Mouse (Mus musculus) ES-E14 (cell line): ENCODE results near the gene Cds1. TPM values are rescaled to one million over a fixed set of nuclear protein-coding genes. Genes with fewer than 3 reads are reported as not detected.

Source experiments
- DNase-seq: peaks from one replicate; pipeline ENCODE4 v3.0.0-alpha.2; 2013; ENCODE audit warnings: low read depth, low spot score
- H3K27ac ChIP-seq: 2 replicates; pipeline ENCODE4 v1.5.1; 2012; ENCODE audit warnings: low read depth, mild to moderate bottlenecking, low read length, moderate library complexity, mixed read lengths; ENCODE audit not compliant: poor library complexity, insufficient read depth, severe bottlenecking
- H3K36me3 ChIP-seq: 2 replicates; pipeline ENCODE4 v1.6.1; 2012; ENCODE audit warnings: mild to moderate bottlenecking, low read length, moderate library complexity, mixed read lengths; ENCODE audit not compliant: control insufficient read depth, poor library complexity, insufficient read depth, severe bottlenecking
- H3K4me1 ChIP-seq, 2 experiments: fragments of 150-350 bp in 1 of 2; sonication (generic) in 1 of 2; 2 replicates each; pipeline ENCODE4 v1.6.1; 2012; ENCODE audit warnings: low read length in 2 of 2, mild to moderate bottlenecking in 1 of 2, mixed read lengths in 1 of 2; ENCODE audit not compliant: control insufficient read depth in 2 of 2, insufficient read depth in 2 of 2, poor library complexity in 1 of 2
- H3K4me3 ChIP-seq, 2 experiments: fragments of 150-350 bp in 1 of 2; sonication (generic) in 1 of 2; 2 replicates each; pipeline ENCODE4 v1.5.1; 2012; ENCODE audit warnings: low read length in 2 of 2, low read depth in 1 of 2, mild to moderate bottlenecking in 1 of 2, mixed read lengths in 1 of 2; ENCODE audit not compliant: insufficient read depth in 1 of 2, poor library complexity in 1 of 2, severe bottlenecking in 1 of 2
- H3K9ac ChIP-seq: 2 replicates; pipeline ENCODE4 v1.6.1; 2012; ENCODE audit warnings: low read depth, mild to moderate bottlenecking, low read length, mixed read lengths; ENCODE audit not compliant: poor library complexity, insufficient read depth, severe bottlenecking
- H3K9me3 ChIP-seq: fragments of 150-350 bp; sonication (generic); 2 replicates; pipeline ENCODE4 v1.6.1; 2012; ENCODE audit warnings: low read depth, mild to moderate bottlenecking, low read length; ENCODE audit not compliant: control insufficient read depth, insufficient read depth
- CHD2 ChIP-seq: IDR thresholded peaks from 2 replicates; pipeline ENCODE4 v1.6.1; 2014; ENCODE audit warnings: mild to moderate bottlenecking, low read depth, low read length, inconsistent platforms
- HCFC1 ChIP-seq: IDR thresholded peaks from 2 replicates; pipeline ENCODE4 v1.6.1; 2012; ENCODE audit warnings: low read length, inconsistent platforms, borderline replicate concordance; ENCODE audit not compliant: insufficient read depth
- MAFK ChIP-seq: IDR thresholded peaks from 2 replicates; pipeline ENCODE4 v1.6.1; 2014; ENCODE audit warnings: mild to moderate bottlenecking, low read depth, low read length, inconsistent platforms; ENCODE audit not compliant: insufficient read depth
- ZC3H11A ChIP-seq: IDR thresholded peaks from 2 replicates; pipeline ENCODE4 v1.6.1; 2012; ENCODE audit warnings: low read depth, mild to moderate bottlenecking, inconsistent platforms, low read length, borderline replicate concordance
- ZNF384 ChIP-seq: IDR thresholded peaks from 2 replicates; pipeline ENCODE4 v1.6.1; 2012; ENCODE audit warnings: low read depth, low read length, inconsistent platforms
- in situ Hi-C, 2 experiments: fragments of 600-800 bp; cut with MboI; formaldehyde crosslinking; loops; one replicate each; pipeline ENCODE4 v1.15.1; 2025; ENCODE audit warnings: low sequenced_read_pairs in 2 of 2, inconsistent platforms in 1 of 2; ENCODE audit not compliant: unreplicated experiment in 2 of 2
- total RNA-seq: library from RNA; depleted of rRNA; stranded (reverse); fragments of 300-350 nt; gene quantifications from 2 replicates; pipeline ENCODE4 v1.2.3, GENCODE M21; 2012; rRNA removed

The Cds1 gene
- total RNA-seq, 1 experiment: 4.1 TPM

DNA sequence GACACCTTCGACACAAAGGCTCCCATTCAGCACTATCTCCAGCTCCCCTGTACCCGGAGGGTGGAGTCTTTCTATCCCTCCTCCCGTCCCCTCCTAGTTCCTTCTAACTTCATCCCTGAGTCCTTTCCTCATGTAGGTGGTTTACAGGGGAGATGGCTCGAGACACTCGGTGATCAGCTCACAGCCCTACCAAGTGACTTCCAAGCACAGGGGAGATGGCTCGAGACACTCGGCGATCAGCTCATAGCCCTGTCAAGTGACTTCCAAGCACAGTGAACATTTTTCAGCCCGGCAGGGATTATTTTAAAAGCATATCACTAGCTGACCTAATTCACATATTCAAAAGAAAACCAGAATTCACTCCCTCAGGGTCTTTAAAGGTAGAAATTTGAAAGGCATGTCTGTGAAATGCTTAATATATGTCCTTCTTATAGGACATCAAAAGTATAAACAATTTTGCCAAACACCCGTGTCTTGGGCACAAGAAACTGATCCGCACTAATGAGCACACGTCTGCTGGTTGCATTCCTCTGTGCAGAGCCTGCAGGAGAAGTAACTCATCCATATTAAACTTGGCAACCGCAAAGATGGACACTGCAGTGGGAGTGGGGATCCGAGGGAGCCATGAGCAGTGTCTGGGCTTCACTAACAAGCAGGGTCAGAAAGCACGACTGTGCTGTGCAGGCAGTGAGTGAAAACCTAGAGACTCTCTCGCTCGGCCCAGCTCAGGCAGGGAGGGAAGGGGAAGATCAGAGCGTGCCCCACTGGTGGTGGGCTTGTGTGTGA is 97.0 kb downstream of the Cds1 start:
- in situ Hi-C loops: no loop called here
- no peak for TF ChIP-seq ZNF384
- TF ChIP-seq MAFK: no peak
- TF ChIP-seq HCFC1: no peak
- no peak for TF ChIP-seq CHD2
- no peak for TF ChIP-seq ZC3H11A
- Histone ChIP-seq H3K4me3 (peak overlapping the region in 1 of 2 experiments; percentile 60; a peak in 3 of 4 replicates), H3K36me3 (peaks cover 24% of the 10 kb centered on the region), H3K4me1 (no peaks in the 10 kb centered on the region; a peak in 1 of 4 replicates), H3K9me3 (no peaks in the 10 kb centered on the region; the same call in 1 of the 2 replicates), H3K9ac (peak overlapping the region; percentile 49), H3K27ac (no peak overlapping the region)
- DNase-seq: no peak

DNA sequence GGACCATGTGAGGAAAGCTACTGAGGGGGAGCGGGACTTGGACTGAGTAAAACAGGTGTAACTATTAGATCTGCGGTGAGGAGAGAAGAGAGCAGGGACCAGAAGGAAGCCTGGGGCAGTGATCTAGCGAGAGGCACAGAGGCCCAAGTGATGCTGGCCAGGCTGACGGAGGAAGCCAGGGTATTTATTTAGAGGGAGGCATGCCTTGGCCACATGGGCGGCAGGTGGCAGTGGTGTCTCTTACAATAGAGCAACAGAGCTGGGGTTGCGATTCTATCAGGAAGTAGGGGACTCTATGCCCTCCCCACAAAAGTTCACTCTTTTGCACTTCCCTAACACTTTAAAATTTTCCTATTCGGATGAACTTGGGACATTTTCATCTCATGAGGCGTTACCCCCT is 97.7 kb downstream of the Cds1 start:
- peak overlapping the region; percentile 18; the same call in 1 of the 2 replicates for H3K9ac ChIP-seq
- no peak overlapping the region for H3K27ac ChIP-seq
- no peak for DNase-seq
- H3K4me1 ChIP-seq: no peaks in the 10 kb centered on the region; a peak in 1 of 4 replicates
- in situ Hi-C loops: no loop called here
- peak overlapping the region in 1 of 2 experiments; percentile 60; a peak in 2 of 4 replicates for H3K4me3 ChIP-seq
- H3K9me3 ChIP-seq: no peaks in the 10 kb centered on the region; the same call in 1 of the 2 replicates
- no peak for TF ChIP-seq ZNF384
- TF ChIP-seq HCFC1: no peak
- TF ChIP-seq ZC3H11A: no peak
- TF ChIP-seq MAFK: no peak
- no peak for TF ChIP-seq CHD2
- H3K36me3 ChIP-seq: peaks cover 24% of the 10 kb centered on the region

- TF ChIP-seq HCFC1: no peak
- TF ChIP-seq ZNF384: no peak
- no peak for TF ChIP-seq MAFK
- TF ChIP-seq ZC3H11A: no peak
- TF ChIP-seq CHD2: no peak
- Histone ChIP-seq H3K36me3 (peaks cover 30% of the 10 kb centered on the region), H3K27ac (no peak overlapping the region)
These were observed 99.0 kb downstream of the Cds1 start for GRCm38 (mm10) chr5:101863946-101864345.

DNA sequence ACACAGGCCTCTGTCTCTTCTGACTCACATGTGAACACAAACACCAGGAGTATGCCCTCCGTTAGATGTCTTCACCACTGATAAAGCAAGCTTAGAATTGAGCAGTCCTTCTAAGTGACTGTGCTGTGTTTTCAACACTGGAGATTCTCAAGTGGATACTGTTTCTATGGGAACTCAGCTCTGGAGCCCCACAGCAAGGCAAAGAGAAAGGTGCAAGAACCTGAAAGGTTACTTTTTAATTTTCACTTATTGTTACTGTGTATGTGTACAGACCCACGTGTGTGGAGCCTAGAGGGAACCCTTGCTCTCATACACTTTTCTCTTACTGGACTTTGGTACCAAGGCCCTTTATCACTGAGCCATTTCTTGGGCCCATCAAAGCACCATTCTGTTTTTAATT is 101.8 kb downstream of the Cds1 start:
- H3K4me1 ChIP-seq: no peaks in the 10 kb centered on the region; a peak in 1 of 4 replicates
- DNase-seq: no peak
- H3K9ac ChIP-seq: no peak overlapping the region
- H3K9me3 ChIP-seq: no peaks in the 10 kb centered on the region; the same call in 1 of the 2 replicates
- H3K36me3 ChIP-seq: peaks cover 40% of the 10 kb centered on the region
- in situ Hi-C loops: no loop called here
- no peak overlapping the region for H3K27ac ChIP-seq
- no peak for TF ChIP-seq MAFK
- no peak for TF ChIP-seq HCFC1
- TF ChIP-seq CHD2: no peak
- H3K4me3 ChIP-seq: no peak overlapping the region

More at GRCm38 (mm10) chr5:101863946-101864345, 99.0 kb downstream of the Cds1 start:
- Histone ChIP-seq H3K4me3 (no peak overlapping the region), H3K4me1 (no peaks in the 10 kb centered on the region; a peak in 1 of 4 replicates), H3K9ac (no peak overlapping the region), H3K9me3 (no peaks in the 10 kb centered on the region; the same call in 1 of the 2 replicates)
- in situ Hi-C loops: no loop called here
- no peak for DNase-seq

Other genes starting within 250 kb of the Cds1 start
- gene Nkx6-1, start 100.1 kb upstream of the Cds1 start, total RNA-seq: 0.04 and 0.11 TPM in 2 replicates